7 mouse cellular contexts compared by ENCODE assay signal in genomic region chr17:35969418-35970389, GRCm38 (mm10). TPM values are rescaled to one million over a fixed set of nuclear protein-coding genes. Genes with fewer than 3 reads are reported as not detected.
DNase-seq lines count a peak whose midpoint lies in the region; ATAC-seq and TF ChIP-seq lines count a peak whose summit lies in the region.

Abcf1 (minus strand) TSS chr17:35969761.

- intact Hi-C loops in left cerebral cortex, postnatal 4 days (cut with DNase I), result no loop called here

- H3K27ac ChIP-seq in embryonic facial prominence, embryonic 10.5 days (replicated peaks), result peak within 1 kb of the TSS; percentile 88
- H3K27ac ChIP-seq in intestine, postnatal 0 days (ENCODE audit: low read depth, low read length), result peak within 1 kb of the TSS; percentile 77
- peak within 1 kb of the TSS; percentile 60 for H3K27ac ChIP-seq in midbrain, embryonic 12.5 days (replicated peaks)
- H3K27ac ChIP-seq in small intestine, adult 2 months (ENCODE audit: insufficient read depth, low read depth, low read length), result peak within 1 kb of the TSS; percentile 87

- DNase-seq in adrenal gland, postnatal 10 days, result peak; percentile 100
- DNase-seq in embryonic facial prominence, embryonic 10.5 days (ENCODE audit: low spot score), result peak; percentile 99
- peak; percentile 81 for DNase-seq in gonadal fat pad, adult 2 months (ENCODE audit: low read depth)
- DNase-seq in left cerebral cortex, postnatal 4 days, result peak; percentile 99

- peak within 1 kb of the TSS; percentile 78 for H3K4me2 ChIP-seq in intestine, postnatal 0 days (replicated peaks; ENCODE audit: low read depth)
- H3K4me2 ChIP-seq in midbrain, embryonic 12.5 days (replicated peaks), result peak within 1 kb of the TSS; percentile 75

- peak; percentile 93 for ATAC-seq in intestine, postnatal 0 days
- ATAC-seq in midbrain, embryonic 12.5 days (ENCODE audit: low FRiP score, low read depth), result peak; percentile 98

- H3K4me1 ChIP-seq in embryonic facial prominence, embryonic 10.5 days, result peaks cover 17% of the 10 kb centered on the region
- 0 out of 2 replicates have a peak, but pooled peaks cover 5% of the 10 kb centered on the region for H3K4me1 ChIP-seq in intestine, postnatal 0 days (replicated peaks; ENCODE audit: control insufficient read depth, insufficient read depth, low read length)
- H3K4me1 ChIP-seq in midbrain, embryonic 12.5 days, result peaks cover 16% of the 10 kb centered on the region
- peaks cover 10% of the 10 kb centered on the region; the same call in 1 of the 2 replicates for H3K4me1 ChIP-seq in small intestine, adult 2 months (ENCODE audit: control insufficient read depth, insufficient read depth, insufficient read length, low read length)

- H3K4me3 ChIP-seq in embryonic facial prominence, embryonic 10.5 days, result peak within 1 kb of the TSS; percentile 82
- peak within 1 kb of the TSS; percentile 77 for H3K4me3 ChIP-seq in intestine, postnatal 0 days (ENCODE audit: low read depth, low read length)
- peak within 1 kb of the TSS; percentile 86 for H3K4me3 ChIP-seq in midbrain, embryonic 12.5 days
- H3K4me3 ChIP-seq in small intestine, adult 2 months (ENCODE audit: low read depth, low read length), result peak within 1 kb of the TSS; percentile 85

- peak within 1 kb of the TSS; percentile 59 for H3K9ac ChIP-seq in intestine, postnatal 0 days (ENCODE audit: low read depth, low read length)
- H3K9ac ChIP-seq in midbrain, embryonic 12.5 days (replicated peaks), result peak within 1 kb of the TSS; percentile 82

- under 1% methylated on average over 68 of the region's 68 CpGs for WGBS in embryonic facial prominence, embryonic 10.5 days
- under 1% methylated on average over 68 of the region's 68 CpGs for WGBS in intestine, postnatal 0 days
- WGBS in midbrain, embryonic 12.5 days, result under 1% methylated on average over 68 of the region's 68 CpGs
- WGBS in small intestine, adult 2 months, result under 1% methylated on average over 68 of the region's 68 CpGs

- TF ChIP-seq CTCF in intestine, postnatal 0 days (IDR thresholded peaks at IDR 0.05; ENCODE audit: low read depth), result no peak
- TF ChIP-seq CTCF in small intestine, adult 2 months (IDR thresholded peaks at IDR 0.05; ENCODE audit: extremely low read depth, insufficient read length, insufficient replicate concordance, low read depth, low read length), result no peak

- peak; percentile 65 for TF ChIP-seq POLR2A in small intestine, adult 2 months (IDR thresholded peaks at IDR 0.05; ENCODE audit: low read depth, low read length)

- H3K36me3 ChIP-seq in embryonic facial prominence, embryonic 10.5 days (replicated peaks), result peaks cover 59% of the 10 kb centered on the region
- peaks cover 22% of the 10 kb centered on the region for H3K36me3 ChIP-seq in intestine, postnatal 0 days (ENCODE audit: control insufficient read depth, insufficient read depth)
- H3K36me3 ChIP-seq in midbrain, embryonic 12.5 days, result peaks cover 33% of the 10 kb centered on the region
- peaks cover 10% of the 10 kb centered on the region for H3K36me3 ChIP-seq in small intestine, adult 2 months (ENCODE audit: control insufficient read depth, insufficient read depth, low read length)

- no peaks in the 10 kb centered on the region for H3K9me3 ChIP-seq in embryonic facial prominence, embryonic 10.5 days
- no peaks in the 10 kb centered on the region for H3K9me3 ChIP-seq in intestine, postnatal 0 days (ENCODE audit: control insufficient read depth)
- no peaks in the 10 kb centered on the region for H3K9me3 ChIP-seq in midbrain, embryonic 12.5 days

- H3K27me3 ChIP-seq in embryonic facial prominence, embryonic 10.5 days (replicated peaks; ENCODE audit: low read depth, poor library complexity, severe bottlenecking), result no peaks in the 10 kb centered on the region
- no peaks in the 10 kb centered on the region for H3K27me3 ChIP-seq in intestine, postnatal 0 days (replicated peaks; ENCODE audit: control insufficient read depth, insufficient read depth, low read length)
- no peaks in the 10 kb centered on the region for H3K27me3 ChIP-seq in midbrain, embryonic 12.5 days
- H3K27me3 ChIP-seq in small intestine, adult 2 months (ENCODE audit: control insufficient read depth, insufficient read depth, low read length), result no peaks in the 10 kb centered on the region

RNA-seq across cellular contexts. Expression of gene Abcf1, which starts in this region (rescaled TPM):
- 10 to 100 TPM; 72.7 to 78.3 TPM for total RNA-seq in adrenal gland, postnatal 10 days (2021)
- polyA plus RNA-seq in embryonic facial prominence, embryonic 10.5 days (2016; fragmentation: Nextera tagmentation; extraction: Ambion mirVana), result 116 and 120 TPM in 2 replicates
- polyA plus RNA-seq in gonadal fat pad, adult 2 months (2012; rRNA removed), result 57.2 and 59.9 TPM in 2 replicates
- polyA plus RNA-seq in intestine, postnatal 0 days (2015; fragmentation: Nextera tagmentation; extraction: Ambion mirVana), result 84.1 and 91.1 TPM in 2 replicates
- total RNA-seq in left cerebral cortex, postnatal 4 days (2021), result 10 to 100 TPM; 95.0 to 97.0 TPM
- 104 and 118 TPM in 2 replicates for polyA plus RNA-seq in midbrain, embryonic 12.5 days (2016; fragmentation: Nextera tagmentation; extraction: Ambion mirVana)
- 52.7 and 84.9 TPM in 2 replicates for polyA plus RNA-seq in small intestine, adult 2 months (2012; rRNA removed)

Comparison
In these comparisons a context has a peak if more than half of its experiments do, and no peak if none do; other contexts are left out.
1. Peak in every context shown above with its lines: DNase-seq, ATAC-seq, H3K4me3 ChIP-seq and H3K27ac ChIP-seq.